Mouse (Mus musculus): ENCODE measurements around the gene Gata5. TPM values are rescaled to one million over a fixed set of nuclear protein-coding genes. Genes with fewer than 3 reads are reported as not detected.

Gata5 gene
- total RNA-seq (2021): not detected
- long read RNA-seq, experiment 1: 0 reads
- long read RNA-seq, experiment 2: 0 reads

- intact Hi-C loops (cut with DNase I): no loop called here
- DNase-seq (ENCODE audit: low spot score in 2 of 2): no peak
Observed at GRCm38 (mm10) chr2:180334551-180334986, at the start of gene Gata5. Gene Gata5 (minus strand): TSS chr2:180334699.

GRCm38 (mm10) chr2:180376730-180377129 lies 42.2 kb upstream of the Gata5 start:
- intact Hi-C loops (cut with DNase I): no loop called here
- DNase-seq (ENCODE audit: low spot score in 2 of 2): no peak

- intact Hi-C loops (cut with DNase I): no loop called here
- no peak for DNase-seq (ENCODE audit: low spot score in 2 of 2)
Observed at GRCm38 (mm10) chr2:180373256-180373655, 38.8 kb upstream of the Gata5 start.

GRCm38 (mm10) chr2:180368359-180368758 lies 33.9 kb upstream of the Gata5 start:
- intact Hi-C loops (cut with DNase I): no loop called here
- DNase-seq (ENCODE audit: low spot score in 2 of 2): no peak

GRCm38 (mm10) chr2:180367350-180367749 lies 32.9 kb upstream of the Gata5 start:
- intact Hi-C loops (cut with DNase I): no loop called here
- no peak for DNase-seq (ENCODE audit: low spot score in 2 of 2)

GRCm38 (mm10) chr2:180363434-180363720 lies 28.9 kb upstream of the Gata5 start:
- no peak for DNase-seq (ENCODE audit: low spot score in 2 of 2)
- intact Hi-C loops (cut with DNase I): no loop called here

- intact Hi-C loops (cut with DNase I): no loop called here
- no peak for DNase-seq (ENCODE audit: low spot score in 2 of 2)
Observed at GRCm38 (mm10) chr2:180362585-180363433, 28.3 kb upstream of the Gata5 start.

GRCm38 (mm10) chr2:180359062-180359461 lies 24.6 kb upstream of the Gata5 start:
- intact Hi-C loops (cut with DNase I): loop anchor here (5.0 kb wide), 1 partner anchor 218 kb away; no protein-coding TSS in a partner anchor
- peak; percentile 25 to 52 for DNase-seq (ENCODE audit: low spot score in 2 of 2)

GRCm38 (mm10) chr2:180353338-180353737 lies 18.8 kb upstream of the Gata5 start:
- peak; percentile 55 to 68 for DNase-seq (ENCODE audit: low spot score in 2 of 2)
- intact Hi-C loops (cut with DNase I): loop anchor here (2.0 kb wide), 1 partner anchor 79 kb away; no protein-coding TSS in a partner anchor

GRCm38 (mm10) chr2:180350700-180351099 lies 16.2 kb upstream of the Gata5 start:
- DNase-seq (ENCODE audit: low spot score in 2 of 2): peak in 1 of 2 experiments; percentile 11
- intact Hi-C loops (cut with DNase I): no loop called here

- intact Hi-C loops (cut with DNase I): loop anchor here (1.0 kb wide), 1 partner anchor 71 kb away; no protein-coding TSS in a partner anchor
Observed at GRCm38 (mm10) chr2:180346820-180347497, 12.5 kb upstream of the Gata5 start.

GRCm38 (mm10) chr2:180343092-180343491 lies 8.6 kb upstream of the Gata5 start:
- no peak for DNase-seq (ENCODE audit: low spot score in 2 of 2)
- intact Hi-C loops (cut with DNase I): no loop called here

More at GRCm38 (mm10) chr2:180346820-180347497, 12.5 kb upstream of the Gata5 start:
- DNase-seq (ENCODE audit: low spot score in 2 of 2): peak; percentile 74 to 82

GRCm38 (mm10) chr2:180342189-180342588 lies 7.7 kb upstream of the Gata5 start:
- no peak for DNase-seq (ENCODE audit: low spot score in 2 of 2)
- intact Hi-C loops (cut with DNase I): no loop called here

GRCm38 (mm10) chr2:180341229-180341628 lies 6.7 kb upstream of the Gata5 start:
- intact Hi-C loops (cut with DNase I): no loop called here
- DNase-seq (ENCODE audit: low spot score in 2 of 2): no peak

GRCm38 (mm10) chr2:180339886-180340285 lies 5.4 kb upstream of the Gata5 start:
- intact Hi-C loops (cut with DNase I): no loop called here

GRCm38 (mm10) chr2:180333778-180334550 lies 535 bp downstream of the Gata5 start:
- intact Hi-C loops (cut with DNase I): no loop called here
- DNase-seq (ENCODE audit: low spot score in 2 of 2): no peak

More at GRCm38 (mm10) chr2:180339886-180340285, 5.4 kb upstream of the Gata5 start:
- DNase-seq (ENCODE audit: low spot score in 2 of 2): no peak

GRCm38 (mm10) chr2:180329466-180329865 lies 5.0 kb downstream of the Gata5 start:
- intact Hi-C loops (cut with DNase I): no loop called here
- no peak for DNase-seq (ENCODE audit: low spot score in 2 of 2)

- DNase-seq (ENCODE audit: low spot score in 2 of 2): no peak
- intact Hi-C loops (cut with DNase I): no loop called here
Observed at GRCm38 (mm10) chr2:180322674-180323355, 11.7 kb downstream of the Gata5 start.

- intact Hi-C loops (cut with DNase I): no loop called here
- no peak for DNase-seq (ENCODE audit: low spot score in 2 of 2)
Observed at GRCm38 (mm10) chr2:180320216-180320615, 14.3 kb downstream of the Gata5 start.

Data from left cerebral cortex, postnatal 14 days (tissue).